Mouse (Mus musculus) forebrain, embryonic 14.5 days (tissue): Measurements from ENCODE around the gene Kcnip1. TPM values are rescaled to one million over a fixed set of nuclear protein-coding genes. Genes with fewer than 3 reads are reported as not detected.

ENCODE experiments used
- ATAC-seq: fragments of 200-750 bp; cut with Nextera tagmentation; 2 replicates; pipeline ENCODE4 v1.8.0; 2017; ENCODE audit warnings: mild to moderate bottlenecking, moderate library complexity
- DNase-seq: peaks from one replicate; pipeline ENCODE4 v3.0.0-alpha.2; 2015; ENCODE audit warnings: low spot score
- H3K27ac ChIP-seq: fragments of 300-500 bp; sonication (generic); 2 replicates; pipeline ENCODE4 v1.5.1; 2014; ENCODE audit warnings: low read depth, mild to moderate bottlenecking, control low read depth, low read length, moderate library complexity
- H3K27me3 ChIP-seq: fragments of 300-500 bp; sonication (generic); replicated peaks from 2 replicates; pipeline ENCODE4 v1.6.1; 2014; ENCODE audit warnings: low read length, control low read depth, mixed read lengths; ENCODE audit not compliant: control insufficient read depth, insufficient read depth
- H3K36me3 ChIP-seq: fragments of 300-500 bp; sonication (generic); 2 replicates; pipeline ENCODE4 v1.6.1; 2014; ENCODE audit warnings: low read length, control low read depth; ENCODE audit not compliant: control insufficient read depth, insufficient read depth
- H3K4me1 ChIP-seq: fragments of 300-500 bp; sonication (generic); 2 replicates; pipeline ENCODE4 v1.6.1; 2014; ENCODE audit warnings: antibody characterized with exemption, low read length, control low read depth; ENCODE audit not compliant: control insufficient read depth, insufficient read depth
- H3K4me2 ChIP-seq: fragments of 300-500 bp; sonication (generic); 2 replicates; pipeline ENCODE4 v1.6.1; 2014; ENCODE audit warnings: mild to moderate bottlenecking, control low read depth, low read length
- H3K4me3 ChIP-seq: fragments of 300-500 bp; sonication (generic); 2 replicates; pipeline ENCODE4 v1.5.1; 2014; ENCODE audit warnings: low read depth, low read length, control low read depth
- H3K9ac ChIP-seq: fragments of 300-500 bp; sonication (generic); 2 replicates; pipeline ENCODE4 v1.6.1; 2014; ENCODE audit warnings: mild to moderate bottlenecking, low read length, control low read depth, moderate library complexity
- H3K9me3 ChIP-seq: fragments of 300-500 bp; sonication (generic); replicated peaks from 2 replicates; pipeline ENCODE4 v1.6.1; 2016; ENCODE audit warnings: low read length, control low read depth, mixed read lengths; ENCODE audit not compliant: control insufficient read depth
- WGBS: fragments of 180-500 bp; shearing (Covaris S2); extraction: QIAGEN DNeasy Blood & Tissue Kit; methylation state at CpG from one replicate; pipeline ENCODE4 v1.1.7; 2014; 5-methylcytosine and 5-hydroxymethylcytosine counted together
- polyA plus RNA-seq: library from polyadenylated mRNA; unstranded; fragments of >200 nt; fragmentation: Nextera tagmentation; extraction: Ambion mirVana; gene quantifications from 2 replicates; pipeline ENCODE4 v1.2.1, GENCODE M21; 2014

Kcnip1 gene
- polyA plus RNA-seq, 1 experiment from 2014 or later: 55.7 TPM

GRCm38 (mm10) chr11:33579621-33580020, 413.3 kb downstream of the Kcnip1 start:
- 43% methylated on average over 3 of the region's 3 CpGs for WGBS
- no peak overlapping the region for H3K4me2 ChIP-seq
- no peaks in the 10 kb centered on the region for H3K9me3 ChIP-seq
- H3K4me1 ChIP-seq: no peaks in the 10 kb centered on the region
- H3K27me3 ChIP-seq: no peaks in the 10 kb centered on the region
- H3K27ac ChIP-seq: no peak overlapping the region
- H3K9ac ChIP-seq: no peak overlapping the region
- ATAC-seq: no peak
- no peak for DNase-seq
- no peaks in the 10 kb centered on the region for H3K36me3 ChIP-seq
- H3K4me3 ChIP-seq: no peak overlapping the region

Other genes with a start within 250 kb of the Kcnip1 start
- gene Kcnmb1, start 30.1 kb downstream of the Kcnip1 start, polyA plus RNA-seq: 0.09 and 0.22 TPM in 2 replicates
- 2.2 and 2.8 TPM in 2 replicates for gene Lcp2, start 53.8 kb upstream of the Kcnip1 start, polyA plus RNA-seq
- not detected in 2 replicates for gene 4930469K13Rik, start 105.4 kb upstream of the Kcnip1 start, polyA plus RNA-seq
- not detected in 2 replicates for gene Foxi1, start 214.9 kb upstream of the Kcnip1 start, polyA plus RNA-seq